Mouse (Mus musculus) C2C12 (cell line): ENCODE results near the gene Gm20388. TPM values are rescaled to one million over a fixed set of nuclear protein-coding genes. Genes with fewer than 3 reads are reported as not detected.

Source experiments
- H3K27me3 ChIP-seq: one replicate; pipeline ENCODE4 v1.6.1; 2011; ENCODE audit not compliant: control insufficient read depth, insufficient read depth, insufficient read length
- H3K36me3 ChIP-seq: one replicate; pipeline ENCODE4 v1.6.1; 2011; ENCODE audit not compliant: control insufficient read depth, insufficient read depth
- H3K4me3 ChIP-seq: one replicate; pipeline ENCODE4 v1.5.1; 2011; ENCODE audit warnings: mild to moderate bottlenecking, control low read depth; ENCODE audit not compliant: poor library complexity, insufficient read depth, severe bottlenecking
- H3K79me2 ChIP-seq: one replicate; pipeline ENCODE4 v1.6.1; 2011; ENCODE audit not compliant: control insufficient read depth, insufficient read depth
- H3K79me3 ChIP-seq: one replicate; pipeline ENCODE4 v1.6.1; 2011; ENCODE audit warnings: low read depth, control low read depth
- H3ac ChIP-seq: one replicate; pipeline ENCODE3; 2011; ENCODE audit warnings: low read depth; ENCODE audit not compliant: control insufficient read depth, insufficient read length
- CEBPB ChIP-seq: IDR thresholded peaks from one replicate; pipeline ENCODE4 v1.6.1; 2011; ENCODE audit warnings: low read depth, mild to moderate bottlenecking, control low read depth, moderate library complexity
- CTCF ChIP-seq: IDR thresholded peaks from one replicate; pipeline ENCODE4 v1.5.1; 2011; ENCODE audit not compliant: control insufficient read depth, insufficient read depth, insufficient read length
- FOSL1 ChIP-seq: IDR thresholded peaks from one replicate; pipeline ENCODE4 v1.8.0; 2011; ENCODE audit warnings: mild to moderate bottlenecking, low read length; ENCODE audit not compliant: poor library complexity, insufficient read depth, severe bottlenecking
- MAX ChIP-seq: IDR thresholded peaks from one replicate; pipeline ENCODE4 v1.6.1; 2011; ENCODE audit warnings: mild to moderate bottlenecking, control low read depth
- MYOD1 ChIP-seq: IDR thresholded peaks from one replicate; pipeline ENCODE4 v1.6.1; 2011; ENCODE audit warnings: low read depth; ENCODE audit not compliant: control insufficient read depth, insufficient read length
- MYOG ChIP-seq: IDR thresholded peaks from one replicate; pipeline ENCODE4 v1.6.1; 2011; ENCODE audit not compliant: control insufficient read depth, insufficient read length; ENCODE audit errors: extremely low read depth
- USF1 ChIP-seq: IDR thresholded peaks from one replicate; pipeline ENCODE4 v1.6.1; 2011; ENCODE audit warnings: low read depth, mild to moderate bottlenecking, control low read depth, moderate library complexity
- polyA plus RNA-seq: library from polyadenylated mRNA; unstranded; fragments of >200 nt; fragmentation: generic; extraction: Trizol; gene quantifications from one replicate; pipeline ENCODE4 v1.2.1, GENCODE M21; 2012; ENCODE audit warnings: missing spikeins

Gm20388 gene
- polyA plus RNA-seq, 1 experiment: 15.0 TPM

DNA sequence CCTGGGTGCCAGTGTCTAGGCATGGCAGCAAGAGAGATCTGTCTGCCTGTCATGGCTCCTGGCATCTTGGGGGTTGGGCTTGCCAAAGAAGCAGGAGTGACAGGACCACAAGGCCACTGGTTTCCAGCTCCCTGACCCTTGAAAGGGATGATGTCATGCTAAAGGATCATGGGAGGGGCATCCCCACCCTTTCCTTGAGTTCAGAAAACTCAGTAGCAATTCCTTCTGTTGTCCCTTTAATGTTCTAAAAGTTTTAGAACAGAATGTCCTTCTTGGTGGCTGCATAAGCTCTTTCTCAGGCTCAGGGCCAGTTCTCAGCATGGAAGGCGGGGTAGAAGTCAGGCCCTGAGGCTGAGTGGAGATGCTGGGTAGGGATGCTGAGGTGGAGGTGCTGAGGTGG, 262.6 kb downstream of the Gm20388 start:
- Histone ChIP-seq H3K27me3 (no peaks in the 10 kb centered on the region), H3ac (no peak overlapping the region), H3K36me3 (no peaks in the 10 kb centered on the region), H3K4me3 (no peak overlapping the region), H3K79me3 (no peaks in the 10 kb centered on the region), H3K79me2 (no peaks in the 10 kb centered on the region)
- peak; percentile 12 for TF ChIP-seq MYOD1
- TF ChIP-seq MAX: no peak

DNA sequence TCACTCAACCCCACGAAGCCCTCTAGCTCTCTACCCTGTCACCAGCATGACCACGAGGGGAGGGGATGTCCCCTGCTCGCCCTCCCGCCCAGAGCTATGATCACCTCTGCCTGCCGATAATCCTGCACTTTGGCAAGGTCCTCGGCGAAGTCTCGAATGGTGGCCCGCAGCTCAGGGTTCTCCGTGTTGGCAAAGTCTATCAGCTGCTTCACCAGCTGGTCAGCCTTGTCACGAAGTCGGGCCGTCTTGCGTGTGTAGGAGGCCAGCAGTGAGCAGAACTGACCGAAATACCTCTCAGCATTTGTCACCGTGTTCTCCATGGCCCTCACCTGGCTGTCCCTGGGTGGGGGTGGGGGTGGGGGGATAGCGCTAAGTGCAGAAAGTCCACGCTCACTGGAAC, 264.0 kb downstream of the Gm20388 start:
- TF ChIP-seq MYOD1 (no peak), MYOG (no peak), FOSL1 (no peak), CEBPB (no peak), CTCF (no peak), MAX (no peak), USF1 (no peak)
- Histone ChIP-seq H3K79me2 (no peaks in the 10 kb centered on the region), H3K4me3 (no peak overlapping the region), H3ac (no peak overlapping the region), H3K36me3 (no peaks in the 10 kb centered on the region), H3K79me3 (no peaks in the 10 kb centered on the region), H3K27me3 (no peaks in the 10 kb centered on the region)

DNA sequence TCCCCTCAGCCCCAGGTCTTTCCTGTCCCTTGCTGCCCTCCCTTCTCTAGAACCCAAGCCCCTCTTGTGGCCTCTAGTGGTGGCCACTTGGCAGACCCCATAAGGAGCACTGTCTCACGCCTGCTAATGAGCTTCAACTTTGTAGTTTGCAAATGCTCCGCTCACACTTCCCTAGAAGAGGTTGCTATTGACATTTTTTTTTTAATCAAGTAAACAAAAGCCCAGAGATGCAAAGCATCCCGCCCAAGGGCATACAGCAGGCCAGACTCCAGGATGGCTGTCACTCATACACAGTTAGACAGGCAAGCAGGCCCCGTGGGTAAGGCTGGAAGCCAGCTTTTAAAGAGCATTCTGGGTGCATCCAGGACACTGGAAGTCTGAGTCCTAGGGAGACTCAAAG, 266.0 kb downstream of the Gm20388 start:
- TF ChIP-seq MYOD1 (no peak), USF1 (no peak), MYOG (no peak), CEBPB (no peak), MAX (no peak), FOSL1 (no peak), CTCF (no peak)
- H3K79me2 ChIP-seq: no peaks in the 10 kb centered on the region
- H3K27me3 ChIP-seq: no peaks in the 10 kb centered on the region
- no peak overlapping the region for H3K4me3 ChIP-seq
- H3K36me3 ChIP-seq: no peaks in the 10 kb centered on the region
- no peaks in the 10 kb centered on the region for H3K79me3 ChIP-seq
- no peak overlapping the region for H3ac ChIP-seq

DNA sequence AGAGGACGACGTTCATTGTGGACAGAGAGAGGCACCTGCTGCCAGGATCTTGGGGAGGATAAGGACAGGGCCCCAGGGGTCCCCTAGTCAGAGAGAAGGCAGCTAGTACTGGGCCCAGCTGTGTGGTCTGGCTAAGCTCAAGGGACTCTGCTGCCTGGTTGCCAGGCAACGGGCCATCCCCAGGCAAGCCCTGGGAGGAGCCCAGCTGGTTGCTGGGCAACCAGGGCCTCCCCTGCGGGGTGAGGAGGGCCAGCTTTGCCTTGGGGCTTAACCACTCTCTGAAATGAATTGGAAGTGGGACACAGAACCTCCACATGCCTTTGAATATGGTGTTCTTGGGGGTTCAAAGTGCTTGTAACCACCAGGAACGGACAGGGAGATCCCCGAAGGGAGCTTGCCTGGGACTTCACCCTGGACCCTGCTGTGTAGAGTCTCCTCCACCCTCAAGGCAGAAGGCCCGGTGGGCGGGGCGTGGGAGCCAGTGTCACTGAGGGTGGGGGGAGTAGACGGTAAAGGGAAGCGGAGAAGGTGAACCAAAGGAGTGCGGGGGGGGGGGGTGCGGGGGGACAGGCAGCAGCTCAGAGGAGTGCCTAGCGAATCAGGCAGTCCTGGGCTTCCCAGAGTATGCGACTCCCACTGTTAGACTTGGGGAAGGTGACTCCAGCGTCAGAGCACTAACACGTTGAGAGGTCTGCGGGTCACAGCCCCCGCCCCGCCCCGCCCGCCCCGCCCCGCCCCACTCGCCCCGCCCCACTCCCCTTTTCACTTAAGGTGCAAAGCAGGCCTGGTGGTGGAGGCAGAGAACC, 266.9 kb downstream of the Gm20388 start, which contains the start of gene Fam92b:
Gene Fam92b, minus strand, starts transcription at position 149 of the 806 bp plus-strand sequence.
- Histone ChIP-seq H3K4me3 (no peak within 1 kb of the TSS), H3K27me3 (no peaks in the 10 kb centered on the region), H3K79me3 (no peaks in the 10 kb centered on the region), H3K36me3 (no peaks in the 10 kb centered on the region), H3K79me2 (no peaks in the 10 kb centered on the region), H3ac (no peak within 1 kb of the TSS)
- TF ChIP-seq MYOD1 (peak; percentile 4), USF1 (no peak)

DNA sequence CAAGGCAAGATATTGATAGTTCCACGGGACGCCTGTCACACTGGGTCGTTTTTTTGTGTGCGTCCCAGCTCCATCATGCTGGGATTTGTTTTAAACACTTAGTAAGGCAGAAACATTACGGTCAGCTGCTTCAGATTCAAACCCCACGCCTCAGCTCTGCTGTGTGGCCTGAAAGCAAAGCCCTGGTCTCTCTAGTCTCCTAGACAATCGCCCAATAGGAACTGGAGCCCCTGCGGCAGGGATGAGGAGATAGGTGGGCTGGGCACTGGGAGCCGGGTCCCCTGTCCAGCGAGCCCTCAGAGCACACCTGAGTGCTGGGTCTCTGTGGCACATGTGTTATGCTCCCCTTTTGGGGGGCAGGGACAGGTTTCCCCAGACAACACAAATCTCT, 267.5 kb downstream of the Gm20388 start:
- TF ChIP-seq USF1: no peak
- no peak for TF ChIP-seq CEBPB
- TF ChIP-seq FOSL1: no peak
- no peak for TF ChIP-seq MAX
- Histone ChIP-seq H3K27me3 (no peaks in the 10 kb centered on the region), H3K4me3 (no peak overlapping the region), H3K36me3 (no peaks in the 10 kb centered on the region), H3K79me2 (no peaks in the 10 kb centered on the region), H3K79me3 (no peaks in the 10 kb centered on the region), H3ac (no peak overlapping the region)

DNA sequence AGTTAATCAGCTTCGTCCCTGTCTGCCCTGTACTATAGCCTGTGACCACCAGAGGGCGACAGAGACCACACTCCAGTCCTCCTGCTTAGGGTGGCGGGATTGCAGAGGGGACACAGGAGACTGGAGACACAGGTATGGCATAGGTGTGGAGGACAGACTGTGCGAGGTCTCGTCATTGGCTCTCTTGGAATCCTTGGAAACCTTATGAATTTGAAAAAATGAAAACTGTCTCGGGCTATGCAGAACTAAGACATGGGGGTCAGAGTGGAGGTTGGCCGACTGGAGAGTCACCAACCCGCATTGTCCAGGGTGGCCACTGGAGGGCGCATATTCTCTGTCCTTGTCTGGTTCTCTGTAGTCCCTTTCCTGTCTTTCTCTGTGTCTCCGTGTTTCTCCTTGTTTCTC, 268.4 kb downstream of the Gm20388 start:
- H3K4me3 ChIP-seq: no peak overlapping the region

More for the DNA sequence above, 268.4 kb downstream of the Gm20388 start:
- Histone ChIP-seq H3ac (no peak overlapping the region), H3K79me2 (no peaks in the 10 kb centered on the region), H3K79me3 (no peaks in the 10 kb centered on the region), H3K36me3 (no peaks in the 10 kb centered on the region), H3K27me3 (no peaks in the 10 kb centered on the region)
- no peak for TF ChIP-seq MYOG
- TF ChIP-seq CTCF: peak; percentile 76
